Mouse (Mus musculus): Measurements from ENCODE around the gene M6pr. TPM values are rescaled to one million over a fixed set of nuclear protein-coding genes. Genes with fewer than 3 reads are reported as not detected.
"Not testable (repeated sequence)": the region's sequence is repeated elsewhere in the genome, so short reads cannot be mapped to it uniquely, and the experiment has no call there.

M6pr gene
- total and polyA plus RNA-seq, 2 experiments from 2014 or later: 44.0 to 51.9 TPM

DNA sequence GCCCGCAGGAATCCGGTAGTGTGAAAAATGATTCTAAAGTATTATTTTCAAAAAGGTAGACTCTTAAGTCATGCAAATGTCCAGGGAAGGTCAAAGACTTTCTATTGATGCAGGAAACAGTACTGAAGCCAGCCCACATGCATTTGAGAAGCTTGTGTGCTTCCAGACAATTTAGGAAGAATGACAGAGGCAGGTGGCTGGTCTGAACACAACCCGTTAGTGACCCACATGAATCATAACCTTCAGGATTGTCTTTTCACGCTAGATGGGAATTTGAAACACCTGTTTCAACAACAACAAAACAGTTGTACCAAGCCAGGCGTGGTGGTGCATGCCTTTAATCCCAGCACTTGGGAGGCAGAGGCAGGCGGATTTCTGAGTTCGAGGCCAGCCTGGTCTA, 37.9 kb downstream of the M6pr start:
- Histone ChIP-seq H3K9me3 (ENCODE audit: low read length) (no peaks in the 10 kb centered on the region), H3K27me3 (ENCODE audit: insufficient read depth, low read length) (no peaks in the 10 kb centered on the region), H3K4me1 (ENCODE audit: insufficient read depth) (no peaks in the 10 kb centered on the region), H3K27ac (ENCODE audit: low read depth, low read length) (no peak overlapping the region), H3K9ac (no peak overlapping the region), H3K36me3 (ENCODE audit: insufficient read depth) (no peaks in the 10 kb centered on the region), H3K4me2 (ENCODE audit: low read depth) (no peak overlapping the region), H3K4me3 (ENCODE audit: low read depth, low read length) (no peak overlapping the region)
- no peak for TF ChIP-seq CTCF (IDR thresholded peaks at IDR 0.05; ENCODE audit: low read depth)
- DNase-seq (no peak), ATAC-seq (no peak)
- 86% methylated on average over 7 of the region's 7 CpGs for WGBS

DNA sequence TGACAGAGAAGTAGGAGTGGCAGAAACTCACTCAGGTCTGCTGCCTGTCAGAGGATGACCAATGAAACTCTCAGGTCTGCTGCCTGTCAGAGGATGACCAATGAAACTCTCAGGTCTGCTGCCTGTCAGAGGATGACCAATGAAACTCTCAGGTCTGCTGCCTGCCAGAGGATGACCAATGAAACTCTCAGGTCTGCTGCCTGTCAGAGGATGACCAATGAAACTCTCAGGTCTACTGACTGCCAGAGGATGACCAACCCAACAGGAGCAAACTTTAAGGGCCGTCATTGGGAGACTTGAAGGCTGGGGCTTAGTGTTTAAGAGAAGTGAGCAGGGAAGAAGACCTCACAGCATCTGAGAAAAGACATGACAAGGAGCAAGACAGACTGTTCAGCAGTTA, 38.8 kb downstream of the M6pr start:
- not testable (repeated sequence) for H3K27me3 ChIP-seq (ENCODE audit: insufficient read depth, low read length); DNase-seq; H3K27ac ChIP-seq (ENCODE audit: low read depth, low read length); H3K4me3 ChIP-seq (ENCODE audit: low read depth, low read length); ATAC-seq; H3K36me3 ChIP-seq (ENCODE audit: insufficient read depth); H3K4me2 ChIP-seq (ENCODE audit: low read depth); H3K9ac ChIP-seq; H3K9me3 ChIP-seq (ENCODE audit: low read length); H3K4me1 ChIP-seq (ENCODE audit: insufficient read depth)
- WGBS: 88% methylated on average over 1 of the region's 1 CpGs

- no peaks in the 10 kb centered on the region for H3K27me3 ChIP-seq (ENCODE audit: insufficient read depth, low read length)
- WGBS: 64% methylated on average over 9 of the region's 9 CpGs
- H3K4me2 ChIP-seq (ENCODE audit: low read depth): no peak overlapping the region
- no peak for TF ChIP-seq CTCF (IDR thresholded peaks at IDR 0.05; ENCODE audit: low read depth)
- H3K4me1 ChIP-seq (ENCODE audit: insufficient read depth): no peaks in the 10 kb centered on the region
- no peak overlapping the region for H3K9ac ChIP-seq
- H3K36me3 ChIP-seq (ENCODE audit: insufficient read depth): no peaks in the 10 kb centered on the region
- DNase-seq (no peak), ATAC-seq (no peak)
- no peak overlapping the region for H3K27ac ChIP-seq (ENCODE audit: low read depth, low read length)
- H3K4me3 ChIP-seq (ENCODE audit: low read depth, low read length): no peak overlapping the region
- H3K9me3 ChIP-seq (ENCODE audit: low read length): no peaks in the 10 kb centered on the region
Observed at GRCm38 (mm10) chr6:122355909-122356308, 47.4 kb downstream of the M6pr start.

- no peaks in the 10 kb centered on the region for H3K36me3 ChIP-seq (ENCODE audit: insufficient read depth)
- ATAC-seq: no peak
- 94% methylated on average over 1 of the region's 1 CpGs for WGBS
- TF ChIP-seq CTCF (IDR thresholded peaks at IDR 0.05; ENCODE audit: low read depth): no peak
- no peak for DNase-seq
- H3K4me2 ChIP-seq (ENCODE audit: low read depth): no peak overlapping the region
- H3K4me1 ChIP-seq (ENCODE audit: insufficient read depth): no peaks in the 10 kb centered on the region
- no peaks in the 10 kb centered on the region for H3K27me3 ChIP-seq (ENCODE audit: insufficient read depth, low read length)
- no peaks in the 10 kb centered on the region for H3K9me3 ChIP-seq (ENCODE audit: low read length)
- no peak overlapping the region for H3K4me3 ChIP-seq (ENCODE audit: low read depth, low read length)
- no peak overlapping the region for H3K9ac ChIP-seq
- H3K27ac ChIP-seq (ENCODE audit: low read depth, low read length): no peak overlapping the region
Observed at GRCm38 (mm10) chr6:122357089-122357488, 48.6 kb downstream of the M6pr start.

GRCm38 (mm10) chr6:122365706-122366105, 57.2 kb downstream of the M6pr start:
- H3K27me3 ChIP-seq (ENCODE audit: insufficient read depth, low read length): no peaks in the 10 kb centered on the region
- no peak overlapping the region for H3K4me3 ChIP-seq (ENCODE audit: low read depth, low read length)
- H3K9ac ChIP-seq: no peak overlapping the region
- H3K9me3 ChIP-seq (ENCODE audit: low read length): no peaks in the 10 kb centered on the region
- DNase-seq: peak; percentile 2
- ATAC-seq: peak; percentile 45; the same call in 1 of the 2 replicates
- H3K27ac ChIP-seq (ENCODE audit: low read depth, low read length): no peak overlapping the region
- no peaks in the 10 kb centered on the region for H3K4me1 ChIP-seq (ENCODE audit: insufficient read depth)
- no peak for TF ChIP-seq CTCF (IDR thresholded peaks at IDR 0.05; ENCODE audit: low read depth)
- H3K4me2 ChIP-seq (ENCODE audit: low read depth): no peak overlapping the region
- WGBS: 56% methylated on average over 3 of the region's 3 CpGs
- no peaks in the 10 kb centered on the region for H3K36me3 ChIP-seq (ENCODE audit: insufficient read depth)

DNA sequence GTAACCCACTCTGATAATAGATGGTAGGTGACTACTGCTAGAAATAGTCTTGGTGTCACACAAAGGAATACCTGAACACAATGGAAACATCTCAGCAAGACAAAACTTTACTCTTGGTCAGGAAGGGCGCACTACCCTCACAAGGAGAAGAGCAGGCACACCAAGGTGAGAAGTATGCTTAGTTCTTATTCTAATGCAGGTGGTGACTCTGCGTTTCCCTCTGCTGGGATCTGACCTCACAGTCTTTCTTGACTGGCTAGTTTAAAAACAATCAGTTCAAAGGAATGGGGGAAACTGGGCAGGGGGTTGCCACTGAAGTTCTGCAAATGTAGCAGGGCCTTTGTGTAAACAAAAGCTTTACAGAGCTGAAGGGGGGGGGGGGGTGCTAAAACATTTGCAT, 57.8 kb downstream of the M6pr start:
- 39% methylated on average over 2 of the region's 2 CpGs for WGBS
- Histone ChIP-seq H3K36me3 (ENCODE audit: insufficient read depth) (no peaks in the 10 kb centered on the region), H3K9me3 (ENCODE audit: low read length) (no peaks in the 10 kb centered on the region), H3K9ac (no peak overlapping the region), H3K27me3 (ENCODE audit: insufficient read depth, low read length) (no peaks in the 10 kb centered on the region), H3K27ac (ENCODE audit: low read depth, low read length) (no peak overlapping the region), H3K4me3 (ENCODE audit: low read depth, low read length) (no peak overlapping the region), H3K4me1 (ENCODE audit: insufficient read depth) (no peaks in the 10 kb centered on the region), H3K4me2 (ENCODE audit: low read depth) (no peak overlapping the region)
- TF ChIP-seq CTCF (IDR thresholded peaks at IDR 0.05; ENCODE audit: low read depth): no peak
- ATAC-seq: no peak
- DNase-seq: no peak

DNA sequence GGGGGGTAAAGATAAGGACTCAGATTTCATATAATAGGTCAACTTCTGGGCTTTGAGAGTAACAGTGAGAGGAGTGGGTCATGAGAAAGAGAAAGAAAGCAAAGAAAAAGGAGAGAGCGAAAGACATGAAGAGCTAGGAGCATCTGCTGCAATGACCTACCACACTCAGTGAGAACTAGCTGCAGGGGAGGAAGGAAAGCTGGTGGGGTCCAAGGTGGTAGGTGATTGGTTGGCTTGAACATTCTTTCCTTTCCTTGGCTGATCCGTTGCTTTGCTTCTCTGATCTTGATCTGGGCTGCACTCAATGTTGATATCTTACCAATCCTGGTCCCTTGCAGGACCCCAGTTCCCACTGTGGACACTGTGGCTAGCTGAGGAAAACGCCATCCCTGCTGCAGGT, 58.5 kb downstream of the M6pr start:
- Histone ChIP-seq H3K36me3 (ENCODE audit: insufficient read depth) (no peaks in the 10 kb centered on the region), H3K4me3 (ENCODE audit: low read depth, low read length) (no peak overlapping the region), H3K9ac (no peak overlapping the region), H3K9me3 (ENCODE audit: low read length) (no peaks in the 10 kb centered on the region), H3K4me1 (ENCODE audit: insufficient read depth) (no peaks in the 10 kb centered on the region), H3K27me3 (ENCODE audit: insufficient read depth, low read length) (no peaks in the 10 kb centered on the region), H3K4me2 (ENCODE audit: low read depth) (no peak overlapping the region), H3K27ac (ENCODE audit: low read depth, low read length) (no peak overlapping the region)
- no peak for TF ChIP-seq CTCF (IDR thresholded peaks at IDR 0.05; ENCODE audit: low read depth)
- DNase-seq: no peak
- WGBS: 60% methylated on average over 3 of the region's 3 CpGs
- ATAC-seq: no peak

Other genes with a start within 250 kb of the M6pr start
- gene Klrg1, start 25.8 kb upstream of the M6pr start, total RNA-seq (2014; rRNA removed): 0.15 and 2.7 TPM in 2 replicates
- gene Klrg1, start 25.8 kb upstream of the M6pr start, polyA plus RNA-seq (2015; fragmentation: Nextera tagmentation; extraction: Ambion mirVana): 0.91 and 1.1 TPM in 2 replicates
- gene Phc1, start 31.8 kb downstream of the M6pr start, total RNA-seq (2014; rRNA removed): 53.6 and 75.7 TPM in 2 replicates
- 21.9 and 24.6 TPM in 2 replicates for gene Phc1, start 31.8 kb downstream of the M6pr start, polyA plus RNA-seq (2015; fragmentation: Nextera tagmentation; extraction: Ambion mirVana)
- 159 and 160 TPM in 2 replicates for gene Rimklb, start 190.0 kb downstream of the M6pr start, total RNA-seq (2014; rRNA removed)
- 86.6 and 104 TPM in 2 replicates for gene Rimklb, start 190.0 kb downstream of the M6pr start, polyA plus RNA-seq (2015; fragmentation: Nextera tagmentation; extraction: Ambion mirVana)
- 3.5 and 3.6 TPM in 2 replicates for gene Mfap5, start 197.1 kb downstream of the M6pr start, total RNA-seq (2014; rRNA removed)
- gene Mfap5, start 197.1 kb downstream of the M6pr start, polyA plus RNA-seq (2015; fragmentation: Nextera tagmentation; extraction: Ambion mirVana): 3.8 and 5.5 TPM in 2 replicates
- 0.31 and 3.1 TPM in 2 replicates for gene Aicda, start 245.1 kb downstream of the M6pr start, total RNA-seq (2014; rRNA removed)
- 0.29 and 1.3 TPM in 2 replicates for gene Aicda, start 245.1 kb downstream of the M6pr start, polyA plus RNA-seq (2015; fragmentation: Nextera tagmentation; extraction: Ambion mirVana)